Mouse (Mus musculus): ENCODE measurements at regions not wholly inside any gene's neighbourhood (a gene's known extent, or its start where the extent isn't known, plus 50 kb on each side); places are given as distances from the start of the nearest gene placed in this dataset.

- Histone ChIP-seq H3K27ac (ENCODE audit: insufficient read depth, low read depth, low read length) (no peak overlapping the region), H3K4me1 (ENCODE audit: control insufficient read depth, insufficient read depth, insufficient read length, low read length) (peaks cover 8% of the 10 kb centered on the region; the same call in 1 of the 2 replicates), H3K4me3 (ENCODE audit: low read depth, low read length) (no peak overlapping the region), H3K27me3 (ENCODE audit: control insufficient read depth, insufficient read depth, low read length) (no peaks in the 10 kb centered on the region), H3K36me3 (ENCODE audit: control insufficient read depth, insufficient read depth, low read length) (no peaks in the 10 kb centered on the region)
- WGBS, result 93% methylated on average over 2 of the region's 2 CpGs
- TF ChIP-seq CTCF (IDR thresholded peaks at IDR 0.05; ENCODE audit: extremely low read depth, insufficient read length, insufficient replicate concordance, low read depth, low read length) (no peak), POLR2A (IDR thresholded peaks at IDR 0.05; ENCODE audit: low read depth, low read length) (no peak)
Measured at GRCm38 (mm10) chr6:54754810-54755209, 61.9 kb upstream of the Znrf2 start.

- Histone ChIP-seq H3K4me3 (ENCODE audit: low read depth, low read length) (no peak overlapping the region), H3K36me3 (ENCODE audit: control insufficient read depth, insufficient read depth, low read length) (no peaks in the 10 kb centered on the region), H3K4me1 (ENCODE audit: control insufficient read depth, insufficient read depth, insufficient read length, low read length) (peaks cover 9% of the 10 kb centered on the region; the same call in 1 of the 2 replicates), H3K27ac (ENCODE audit: insufficient read depth, low read depth, low read length) (no peak overlapping the region), H3K27me3 (ENCODE audit: control insufficient read depth, insufficient read depth, low read length) (no peaks in the 10 kb centered on the region)
- TF ChIP-seq POLR2A (IDR thresholded peaks at IDR 0.05; ENCODE audit: low read depth, low read length), result no peak
- TF ChIP-seq CTCF (IDR thresholded peaks at IDR 0.05; ENCODE audit: extremely low read depth, insufficient read length, insufficient replicate concordance, low read depth, low read length), result no peak
- 72% methylated on average over 5 of the region's 5 CpGs for WGBS
Measured at GRCm38 (mm10) chr6:54757511-54757911, 59.2 kb upstream of the Znrf2 start.

- Histone ChIP-seq H3K27me3 (ENCODE audit: control insufficient read depth, insufficient read depth, low read length) (no peaks in the 10 kb centered on the region), H3K27ac (ENCODE audit: insufficient read depth, low read depth, low read length) (no peak overlapping the region), H3K4me3 (ENCODE audit: low read depth, low read length) (no peak overlapping the region), H3K36me3 (ENCODE audit: control insufficient read depth, insufficient read depth, low read length) (no peaks in the 10 kb centered on the region), H3K4me1 (ENCODE audit: control insufficient read depth, insufficient read depth, insufficient read length, low read length) (peaks cover 11% of the 10 kb centered on the region; the same call in 1 of the 2 replicates)
- TF ChIP-seq CTCF (IDR thresholded peaks at IDR 0.05; ENCODE audit: extremely low read depth, insufficient read length, insufficient replicate concordance, low read depth, low read length), result no peak
- TF ChIP-seq POLR2A (IDR thresholded peaks at IDR 0.05; ENCODE audit: low read depth, low read length), result no peak
- WGBS, result 75% methylated on average over 2 of the region's 2 CpGs
Measured at GRCm38 (mm10) chr6:54758112-54758511, 58.6 kb upstream of the Znrf2 start.

- no peak overlapping the region for H3K27ac ChIP-seq (ENCODE audit: insufficient read depth, low read depth, low read length)
Measured at GRCm38 (mm10) chr6:54759263-54759662, 57.5 kb upstream of the Znrf2 start.

GRCm38 (mm10) chr6:54759942-54760498, 56.7 kb upstream of the Znrf2 start:
- 1% methylated on average over 11 of the region's 11 CpGs for WGBS
- Histone ChIP-seq H3K4me1 (ENCODE audit: control insufficient read depth, insufficient read depth, insufficient read length, low read length) (peaks cover 15% of the 10 kb centered on the region; the same call in 1 of the 2 replicates), H3K36me3 (ENCODE audit: control insufficient read depth, insufficient read depth, low read length) (no peaks in the 10 kb centered on the region), H3K27me3 (ENCODE audit: control insufficient read depth, insufficient read depth, low read length) (no peaks in the 10 kb centered on the region), H3K4me3 (ENCODE audit: low read depth, low read length) (peak overlapping the region; percentile 51), H3K27ac (ENCODE audit: insufficient read depth, low read depth, low read length) (peak overlapping the region; percentile 3; the same call in 1 of the 2 replicates)
- no peak for TF ChIP-seq CTCF (IDR thresholded peaks at IDR 0.05; ENCODE audit: extremely low read depth, insufficient read length, insufficient replicate concordance, low read depth, low read length)

More at GRCm38 (mm10) chr6:54759263-54759662, 57.5 kb upstream of the Znrf2 start:
- Histone ChIP-seq H3K27me3 (ENCODE audit: control insufficient read depth, insufficient read depth, low read length) (no peaks in the 10 kb centered on the region), H3K4me3 (ENCODE audit: low read depth, low read length) (no peak overlapping the region), H3K4me1 (ENCODE audit: control insufficient read depth, insufficient read depth, insufficient read length, low read length) (peaks cover 15% of the 10 kb centered on the region; the same call in 1 of the 2 replicates), H3K36me3 (ENCODE audit: control insufficient read depth, insufficient read depth, low read length) (no peaks in the 10 kb centered on the region)
- TF ChIP-seq CTCF (IDR thresholded peaks at IDR 0.05; ENCODE audit: extremely low read depth, insufficient read length, insufficient replicate concordance, low read depth, low read length), result no peak
- TF ChIP-seq POLR2A (IDR thresholded peaks at IDR 0.05; ENCODE audit: low read depth, low read length), result no peak
- WGBS, result 78% methylated on average over 8 of the region's 8 CpGs

GRCm38 (mm10) chr6:54760541-54760940, 56.2 kb upstream of the Znrf2 start:
- H3K4me3 ChIP-seq (ENCODE audit: low read depth, low read length), result no peak overlapping the region
- H3K27me3 ChIP-seq (ENCODE audit: control insufficient read depth, insufficient read depth, low read length), result no peaks in the 10 kb centered on the region
- 61% methylated on average over 2 of the region's 2 CpGs for WGBS
- TF ChIP-seq CTCF (IDR thresholded peaks at IDR 0.05; ENCODE audit: extremely low read depth, insufficient read length, insufficient replicate concordance, low read depth, low read length), result no peak
- no peak for TF ChIP-seq POLR2A (IDR thresholded peaks at IDR 0.05; ENCODE audit: low read depth, low read length)
- peaks cover 15% of the 10 kb centered on the region; the same call in 1 of the 2 replicates for H3K4me1 ChIP-seq (ENCODE audit: control insufficient read depth, insufficient read depth, insufficient read length, low read length)
- no peak overlapping the region for H3K27ac ChIP-seq (ENCODE audit: insufficient read depth, low read depth, low read length)
- no peaks in the 10 kb centered on the region for H3K36me3 ChIP-seq (ENCODE audit: control insufficient read depth, insufficient read depth, low read length)

- WGBS, result 88% methylated on average over 5 of the region's 5 CpGs
- H3K27ac ChIP-seq (ENCODE audit: insufficient read depth, low read depth, low read length), result no peak overlapping the region
Measured at GRCm38 (mm10) chr6:54762021-54762420, 54.7 kb upstream of the Znrf2 start.

More at GRCm38 (mm10) chr6:54762021-54762420, 54.7 kb upstream of the Znrf2 start:
- no peaks in the 10 kb centered on the region for H3K36me3 ChIP-seq (ENCODE audit: control insufficient read depth, insufficient read depth, low read length)
- no peak for TF ChIP-seq POLR2A (IDR thresholded peaks at IDR 0.05; ENCODE audit: low read depth, low read length)
- TF ChIP-seq CTCF (IDR thresholded peaks at IDR 0.05; ENCODE audit: extremely low read depth, insufficient read length, insufficient replicate concordance, low read depth, low read length), result no peak
- no peaks in the 10 kb centered on the region for H3K27me3 ChIP-seq (ENCODE audit: control insufficient read depth, insufficient read depth, low read length)
- H3K4me3 ChIP-seq (ENCODE audit: low read depth, low read length), result no peak overlapping the region
- peaks cover 15% of the 10 kb centered on the region; the same call in 1 of the 2 replicates for H3K4me1 ChIP-seq (ENCODE audit: control insufficient read depth, insufficient read depth, insufficient read length, low read length)
